ENCODE assay signal across 24 mouse cellular contexts in genomic region chr12:29547112-29547511, GRCm38 (mm10). TPM values are rescaled to one million over a fixed set of nuclear protein-coding genes. Genes with fewer than 3 reads are reported as not detected.
DNase-seq lines count a peak whose midpoint lies in the region; ATAC-seq and TF ChIP-seq lines count a peak whose summit lies in the region.
"Had no signal": no experiment of that assay in that cellular context is flagged by ENCODE, and none has a peak within 500 bp of the region (broad histone marks: within the 10 kb centered on the region; RNA-seq: fewer than 3 reads in every experiment).

No protein-coding gene starts in this region.

- DNase-seq in cerebellum, adult 2 months = peak in 1 of 2 experiments; percentile 63
- no peak for DNase-seq in layer of hippocampus, adult 2 months (ENCODE audit: low spot score in 2 of 2)
- DNase-seq in layer of hippocampus, adult 8-10 months (ENCODE audit: low spot score in 2 of 2) = no peak
- DNase-seq in forebrain, embryonic 14.5 days (ENCODE audit: low spot score) = no peak
- no peak for DNase-seq in hindbrain, postnatal 0 days (ENCODE audit: low spot score)
- no peak for DNase-seq in urinary bladder, postnatal 4 days (ENCODE audit: low spot score in 2 of 2)
- DNase-seq: adrenal gland, postnatal 14 days; kidney, adult 2 months; kidney, postnatal 10 days; liver; thymus, postnatal 14 days had no signal

- no peak for TF ChIP-seq CTCF in cerebellum, adult 2 months (IDR thresholded peaks at IDR 0.05; ENCODE audit: borderline replicate concordance, insufficient read depth, low read depth, low read length)
- no peak for TF ChIP-seq CTCF in layer of hippocampus, adult 2 months (conservative IDR thresholded peaks at IDR 0.05)
- no peak for TF ChIP-seq CTCF in hindbrain, postnatal 0 days (IDR thresholded peaks at IDR 0.05; ENCODE audit: low read depth)

- no peak for TF ChIP-seq POLR2A in cerebellum, adult 2 months (IDR thresholded peaks at IDR 0.05; ENCODE audit: borderline replicate concordance, insufficient read depth, low read length)

- H3K9me3 ChIP-seq in forebrain, embryonic 14.5 days (replicated peaks; ENCODE audit: control insufficient read depth, low read length) = no peaks in the 10 kb centered on the region
- H3K9me3 ChIP-seq in hindbrain, postnatal 0 days (ENCODE audit: low read length) = no peaks in the 10 kb centered on the region
- H3K9me3 ChIP-seq in heart, embryonic 12.5 days (replicated peaks) = no peaks in the 10 kb centered on the region
- H3K9me3 ChIP-seq: embryonic facial prominence, embryonic 10.5 days had no signal

- H3K4me3 ChIP-seq in cerebellum, adult 2 months (replicated peaks; ENCODE audit: insufficient read depth, low read depth, low read length) = peak overlapping the region; percentile 6
- H3K4me3 ChIP-seq in layer of hippocampus, adult 2 months = no peak overlapping the region; the same call in 1 of the 2 replicates
- no peak overlapping the region for H3K4me3 ChIP-seq in forebrain, embryonic 14.5 days (ENCODE audit: low read depth, low read length)
- H3K4me3 ChIP-seq in hindbrain, postnatal 0 days (ENCODE audit: low read length) = no peak overlapping the region
- H3K4me3 ChIP-seq in heart, embryonic 12.5 days = no peak overlapping the region
- H3K4me3 ChIP-seq: embryonic facial prominence, embryonic 10.5 days; megakaryocyte, embryonic 14.5 days had no signal

- H3K4me2 ChIP-seq in forebrain, embryonic 14.5 days (ENCODE audit: low read length) = no peak overlapping the region
- no peak overlapping the region for H3K4me2 ChIP-seq in hindbrain, postnatal 0 days (ENCODE audit: low read depth, low read length)
- H3K4me2 ChIP-seq in heart, embryonic 12.5 days = no peak overlapping the region
- H3K4me2 ChIP-seq: heart, embryonic 11.5 days had no signal

- ATAC-seq in cerebellum, adult (ENCODE audit: insufficient number of reproducible peaks, low FRiP score, low TSS enrichment) = no peak
- ATAC-seq in forebrain, embryonic 14.5 days = no peak
- no peak for ATAC-seq in hindbrain, postnatal 0 days
- ATAC-seq in heart, embryonic 12.5 days (ENCODE audit: insufficient number of reproducible peaks, low FRiP score) = no peak
- ATAC-seq: inflammation-experienced regulatory T-cells, adult 6 months; lung, postnatal 0 days had no signal

- no peaks in the 10 kb centered on the region for H3K36me3 ChIP-seq in forebrain, embryonic 14.5 days (ENCODE audit: control insufficient read depth, insufficient read depth, low read length)
- H3K36me3 ChIP-seq in hindbrain, postnatal 0 days (ENCODE audit: insufficient read depth, low read length) = no peaks in the 10 kb centered on the region
- H3K36me3 ChIP-seq in heart, embryonic 12.5 days = no peaks in the 10 kb centered on the region
- H3K36me3 ChIP-seq: embryonic facial prominence, embryonic 10.5 days had no signal

- H3K9ac ChIP-seq in forebrain, embryonic 14.5 days (ENCODE audit: low read length) = no peak overlapping the region
- H3K9ac ChIP-seq in hindbrain, postnatal 0 days (replicated peaks; ENCODE audit: low read length) = no peak overlapping the region
- no peak overlapping the region for H3K9ac ChIP-seq in heart, embryonic 12.5 days

- H3K27ac ChIP-seq in cerebellum, adult 2 months (ENCODE audit: insufficient read depth, low read length) = peak overlapping the region; percentile 66; the same call in 1 of the 2 replicates
- peak overlapping the region; percentile 78 for H3K27ac ChIP-seq in layer of hippocampus, adult 2 months
- H3K27ac ChIP-seq in forebrain, embryonic 14.5 days (ENCODE audit: low read depth, low read length) = peak overlapping the region; percentile 61; the same call in 1 of the 2 replicates
- peak overlapping the region; percentile 22; the same call in 1 of the 2 replicates for H3K27ac ChIP-seq in hindbrain, postnatal 0 days
- no peak overlapping the region for H3K27ac ChIP-seq in heart, embryonic 12.5 days (ENCODE audit: poor library complexity, severe bottlenecking)
- H3K27ac ChIP-seq: embryonic facial prominence, embryonic 10.5 days; stomach, postnatal 0 days had no signal

- H3K4me1 ChIP-seq in cerebellum, adult 2 months (ENCODE audit: control insufficient read depth, insufficient read depth, low read length) = peaks cover 22% of the 10 kb centered on the region
- peaks cover 17% of the 10 kb centered on the region for H3K4me1 ChIP-seq in forebrain, embryonic 14.5 days (ENCODE audit: control insufficient read depth, insufficient read depth, low read length)
- peaks cover 13% of the 10 kb centered on the region for H3K4me1 ChIP-seq in hindbrain, postnatal 0 days (ENCODE audit: insufficient read depth, low read length)
- H3K4me1 ChIP-seq in heart, embryonic 12.5 days (replicated peaks) = no peaks in the 10 kb centered on the region
- H3K4me1 ChIP-seq: embryonic facial prominence, embryonic 10.5 days; megakaryocyte, embryonic 14.5 days had no signal

- WGBS in cerebellum, adult 2 months = 16% methylated on average over 5 of the region's 5 CpGs
- 74% methylated on average over 5 of the region's 5 CpGs for WGBS in forebrain, embryonic 14.5 days
- 49% methylated on average over 5 of the region's 5 CpGs for WGBS in hindbrain, postnatal 0 days
- WGBS in heart, embryonic 12.5 days = 63% methylated on average over 5 of the region's 5 CpGs

- H3K27me3 ChIP-seq in cerebellum, adult 2 months (ENCODE audit: control insufficient read depth, insufficient read depth, low read length) = no peaks in the 10 kb centered on the region
- H3K27me3 ChIP-seq in forebrain, embryonic 14.5 days (replicated peaks; ENCODE audit: control insufficient read depth, insufficient read depth, low read length) = no peaks in the 10 kb centered on the region
- no peaks in the 10 kb centered on the region for H3K27me3 ChIP-seq in hindbrain, postnatal 0 days (ENCODE audit: insufficient read depth, low read length)
- no peaks in the 10 kb centered on the region; the same call in 1 of the 2 replicates for H3K27me3 ChIP-seq in heart, embryonic 12.5 days (replicated peaks)
- H3K27me3 ChIP-seq: CH12.LX; megakaryocyte, embryonic 14.5 days had no signal

RNA-seq across cellular contexts. Expression of gene Myt1l, which starts 18.9 kb away (rescaled TPM):
- 43.8 and 45.3 TPM in 2 replicates for polyA plus RNA-seq in cerebellum, adult 2 months (2012; rRNA removed)
- total RNA-seq in layer of hippocampus, adult 2 months (2021) = 100 to 1,000 TPM; 228 to 229 TPM
- total RNA-seq in layer of hippocampus, adult 8-10 months (2022) = 100 to 1,000 TPM; 184 to 212 (median 200) TPM
- polyA plus RNA-seq in forebrain, embryonic 14.5 days (2014; fragmentation: Nextera tagmentation; extraction: Ambion mirVana) = 96.6 and 161 TPM in 2 replicates
- 68.6 and 83.0 TPM in 2 replicates for total RNA-seq in hindbrain, postnatal 0 days (2014; rRNA removed)
- polyA plus RNA-seq in hindbrain, postnatal 0 days (2015; fragmentation: Nextera tagmentation; extraction: Ambion mirVana) = 163 and 173 TPM in 2 replicates
- polyA plus RNA-seq in heart, embryonic 12.5 days (2016; fragmentation: Nextera tagmentation; extraction: Ambion mirVana) = 0.03 and 0.09 TPM in 2 replicates
- total RNA-seq: granulocyte monocyte progenitor cell, adult 5-6 weeks; heart, postnatal 14 days; MEL; neutrophil, adult 5-6 weeks had no signal
- polyA plus RNA-seq: kidney, adult 2 months; lung, postnatal 0 days had no signal

Comparison
In these comparisons a context has a peak if more than half of its experiments do, and no peak if none do; other contexts are left out.
1. RNA of gene Myt1l, which starts 18.9 kb away (polyA plus RNA-seq): 163 to 173 TPM in hindbrain, postnatal 0 days, 96.6 to 161 TPM in forebrain, embryonic 14.5 days and 43.8 to 45.3 TPM in cerebellum, adult 2 months; 0.03 to 0.09 TPM in heart, embryonic 12.5 days; every median in the first group is over 10 times any median in the second.